Mouse (Mus musculus) thymus, adult 2 months (tissue): ENCODE measurements around the gene Nars2.

ENCODE experiments used
- CTCF ChIP-seq: fragments of 200-500 bp; IDR thresholded peaks from 2 replicates; pipeline ENCODE4 v1.5.1; 2012; ENCODE audit warnings: mild to moderate bottlenecking, control low read depth, low read length, moderate library complexity, borderline replicate concordance; ENCODE audit not compliant: control insufficient read depth, poor library complexity, insufficient read depth; ENCODE audit errors: extremely low read depth
- POLR2A ChIP-seq: fragments of 200-500 bp; IDR thresholded peaks from 2 replicates; pipeline ENCODE4 v1.6.1; 2012; ENCODE audit warnings: mild to moderate bottlenecking, low read length, control low read depth, moderate library complexity; ENCODE audit not compliant: control insufficient read depth, poor library complexity, insufficient read depth; ENCODE audit errors: extremely low read depth

DNA sequence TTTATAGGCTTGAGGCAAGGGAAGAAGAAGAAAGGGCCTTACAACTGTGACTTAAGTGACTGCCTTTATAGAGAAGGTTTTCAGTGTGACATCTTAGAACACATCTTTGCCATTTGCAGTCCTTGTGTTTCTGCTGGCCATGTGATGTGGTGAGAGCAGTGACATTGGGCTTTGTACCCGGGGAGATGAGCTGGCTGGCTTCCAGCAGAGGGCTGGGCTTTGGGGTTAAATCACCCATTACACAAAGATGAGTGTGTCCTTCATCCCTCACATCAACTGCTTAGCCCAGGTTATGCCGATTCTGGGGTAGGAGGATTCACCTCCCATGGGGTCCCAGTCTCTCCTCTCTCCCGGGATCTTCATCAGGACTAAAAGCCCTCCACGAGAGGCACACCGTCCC, 41.4 kb upstream of the Nars2 start:
- TF ChIP-seq POLR2A, result no peak
- TF ChIP-seq CTCF, result no peak
